Comparison of ENCODE assay signal across 6 mouse cellular contexts in the genomic region with DNA sequence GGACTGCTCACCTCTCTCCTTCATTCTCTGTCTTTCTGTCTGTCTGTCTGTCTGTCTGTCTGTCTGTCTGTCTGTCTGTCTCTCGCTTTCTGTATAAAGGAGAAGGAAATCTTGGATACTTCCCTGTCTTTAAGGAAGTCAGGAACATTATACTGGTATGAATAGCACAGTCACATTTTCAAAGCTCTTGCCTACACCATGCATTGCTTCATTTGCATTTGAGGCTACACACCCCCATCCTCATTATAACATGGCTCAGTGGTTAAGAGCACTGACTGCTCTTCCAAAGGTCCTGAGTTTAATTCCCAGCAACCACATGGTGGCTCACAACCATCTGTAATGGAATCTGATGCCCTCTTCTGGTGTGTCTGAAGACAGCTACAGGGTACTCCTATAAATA. TPM values are rescaled to one million over a fixed set of nuclear protein-coding genes. Genes with fewer than 3 reads are reported as not detected.
"Had no signal": no experiment of that assay in that cellular context is flagged by ENCODE, and none has a peak within 500 bp of the region (broad histone marks: within the 10 kb centered on the region; RNA-seq: fewer than 3 reads in every experiment).

No protein-coding gene starts in this region.

RNA-seq across cellular contexts. Expression of gene Clnk, which starts 6.0 kb away (rescaled TPM):
- polyA plus RNA-seq: kidney, embryonic 16.5 days; limb, embryonic 13.5 days; liver, embryonic 12.5 days; liver, embryonic 15.5 days; myocyte; neural tube, embryonic 13.5 days had no signal
